Mouse (Mus musculus): ENCODE measurements around the gene Tango2. TPM values are rescaled to one million over a fixed set of nuclear protein-coding genes. Genes with fewer than 3 reads are reported as not detected.

The Tango2 gene
- polyA plus RNA-seq, 1 experiment: 22.2 TPM

DNA sequence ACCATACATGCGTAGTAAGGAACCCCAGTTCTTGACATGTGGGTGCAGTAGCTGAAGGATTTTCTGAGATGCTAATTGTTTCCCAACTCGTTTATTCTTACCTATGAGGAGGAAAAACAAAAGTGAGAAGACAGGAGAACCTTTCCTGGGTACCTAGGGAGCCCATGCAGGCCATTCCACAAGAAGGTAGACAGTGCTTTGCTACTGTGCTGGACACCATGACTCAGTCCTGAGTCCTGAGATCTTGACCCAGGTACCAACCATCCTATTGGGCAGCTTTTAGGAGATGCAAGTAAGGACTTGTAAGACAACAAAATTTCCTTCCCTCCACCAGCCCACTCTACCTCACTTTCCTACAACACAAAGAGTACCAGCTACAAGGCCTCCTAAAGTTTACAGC is 89.7 kb downstream of the Tango2 start, which contains the start of gene Gm49776:
Gene Gm49776, minus strand, starts transcription at position 101 of the 400 bp plus-strand sequence.
- no peak within 1 kb of the TSS for H3K4me2 ChIP-seq (ENCODE audit: low read depth)
- TF ChIP-seq POLR2A (IDR thresholded peaks at IDR 0.05; ENCODE audit: insufficient read length, low read depth) (no peak), USF1 (IDR thresholded peaks at IDR 0.05; ENCODE audit: low read depth) (no peak), CEBPB (IDR thresholded peaks at IDR 0.05; ENCODE audit: insufficient read depth, poor library complexity, severe bottlenecking) (no peak), E2F4 (IDR thresholded peaks at IDR 0.05; ENCODE audit: insufficient read depth) (no peak), MYOD1 (IDR thresholded peaks at IDR 0.05; ENCODE audit: control insufficient read depth in 1 of 3, insufficient read length in 2 of 3, low read depth in 2 of 3) (no peak), SRF (IDR thresholded peaks at IDR 0.05; ENCODE audit: control insufficient read depth, insufficient read length, low read depth) (no peak), TCF12 (IDR thresholded peaks at IDR 0.05; ENCODE audit: insufficient read depth, poor library complexity, severe bottlenecking) (no peak), MYOG (IDR thresholded peaks at IDR 0.05; ENCODE audit: control insufficient read depth in 1 of 3, insufficient read depth in 1 of 3, insufficient read length in 2 of 3, low read depth in 2 of 3) (no peak)
- H3K36me3 ChIP-seq (ENCODE audit: control insufficient read depth, insufficient read depth): peaks cover 70% of the 10 kb centered on the region
- H3ac ChIP-seq (ENCODE audit: control insufficient read depth, insufficient read length): no peak within 1 kb of the TSS
- no peaks in the 10 kb centered on the region for H3K27me3 ChIP-seq (ENCODE audit: control insufficient read depth, insufficient read depth, insufficient read length)
- peaks cover 3% of the 10 kb centered on the region for H3K79me2 ChIP-seq (ENCODE audit: control insufficient read depth, insufficient read depth)
- no peak within 1 kb of the TSS for H3K4me3 ChIP-seq

GRCm38 (mm10) chr16:18253866-18254265 is 94.0 kb downstream of the Tango2 start:
- TF ChIP-seq TCF3 (IDR thresholded peaks at IDR 0.05; ENCODE audit: insufficient read length, low read depth): no peak
- TF ChIP-seq POLR2A (IDR thresholded peaks at IDR 0.05; ENCODE audit: insufficient read length, low read depth): peak; percentile 27
- H3K79me2 ChIP-seq (ENCODE audit: control insufficient read depth, insufficient read depth): peaks cover 18% of the 10 kb centered on the region
- no peak overlapping the region for H3ac ChIP-seq (ENCODE audit: control insufficient read depth, insufficient read length)
- no peak overlapping the region for H3K4me3 ChIP-seq
- H3K4me2 ChIP-seq (ENCODE audit: low read depth): no peak overlapping the region
- peaks cover 48% of the 10 kb centered on the region for H3K36me3 ChIP-seq (ENCODE audit: control insufficient read depth, insufficient read depth)
- H3K27me3 ChIP-seq (ENCODE audit: control insufficient read depth, insufficient read depth, insufficient read length): no peaks in the 10 kb centered on the region

- peaks cover 23% of the 10 kb centered on the region for H3K79me2 ChIP-seq (ENCODE audit: control insufficient read depth, insufficient read depth)
- H3K4me3 ChIP-seq: no peak overlapping the region
- H3K36me3 ChIP-seq (ENCODE audit: control insufficient read depth, insufficient read depth): peaks cover 40% of the 10 kb centered on the region
- TF ChIP-seq TCF3 (IDR thresholded peaks at IDR 0.05; ENCODE audit: insufficient read length, low read depth) (no peak), TCF12 (IDR thresholded peaks at IDR 0.05; ENCODE audit: insufficient read depth, poor library complexity, severe bottlenecking) (no peak), POLR2AphosphoS2 (IDR thresholded peaks at IDR 0.05; ENCODE audit: insufficient read length, low read depth) (no peak), CEBPB (IDR thresholded peaks at IDR 0.05; ENCODE audit: insufficient read depth, poor library complexity, severe bottlenecking) (no peak), USF1 (IDR thresholded peaks at IDR 0.05; ENCODE audit: low read depth) (no peak), SRF (IDR thresholded peaks at IDR 0.05; ENCODE audit: control insufficient read depth, insufficient read length, low read depth) (no peak)
- no peaks in the 10 kb centered on the region for H3K27me3 ChIP-seq (ENCODE audit: control insufficient read depth, insufficient read depth, insufficient read length)
- no peak overlapping the region for H3ac ChIP-seq (ENCODE audit: control insufficient read depth, insufficient read length)
- no peak overlapping the region for H3K4me2 ChIP-seq (ENCODE audit: low read depth)
These were observed 95.2 kb downstream of the Tango2 start for GRCm38 (mm10) chr16:18252736-18253135.

GRCm38 (mm10) chr16:18250828-18251790 is 96.8 kb downstream of the Tango2 start:
- Histone ChIP-seq H3ac (ENCODE audit: control insufficient read depth, insufficient read length) (no peak overlapping the region), H3K27me3 (ENCODE audit: control insufficient read depth, insufficient read depth, insufficient read length) (no peaks in the 10 kb centered on the region), H3K36me3 (ENCODE audit: control insufficient read depth, insufficient read depth) (peaks cover 34% of the 10 kb centered on the region), H3K4me3 (peak overlapping the region; percentile 95), H3K4me2 (ENCODE audit: low read depth) (peak overlapping the region; percentile 65), H3K79me2 (ENCODE audit: control insufficient read depth, insufficient read depth) (peaks cover 39% of the 10 kb centered on the region)
- TF ChIP-seq CEBPB (IDR thresholded peaks at IDR 0.05; ENCODE audit: insufficient read depth, poor library complexity, severe bottlenecking): no peak
- peak; percentile 49 for TF ChIP-seq TCF3 (IDR thresholded peaks at IDR 0.05; ENCODE audit: insufficient read length, low read depth)
- peak; percentile 74 for TF ChIP-seq POLR2AphosphoS2 (IDR thresholded peaks at IDR 0.05; ENCODE audit: insufficient read length, low read depth)
- no peak for TF ChIP-seq USF1 (IDR thresholded peaks at IDR 0.05; ENCODE audit: low read depth)
- no peak for TF ChIP-seq E2F4 (IDR thresholded peaks at IDR 0.05; ENCODE audit: insufficient read depth)
- TF ChIP-seq MYOD1 (IDR thresholded peaks at IDR 0.05; ENCODE audit: control insufficient read depth in 1 of 3, insufficient read length in 2 of 3, low read depth in 2 of 3): peak in 2 of 3 experiments; percentile 75 to 77
- TF ChIP-seq POLR2A (IDR thresholded peaks at IDR 0.05; ENCODE audit: insufficient read length, low read depth): no peak
- peak; percentile 23 to 93 (median 75) for TF ChIP-seq MYOG (IDR thresholded peaks at IDR 0.05; ENCODE audit: control insufficient read depth in 1 of 3, insufficient read depth in 1 of 3, insufficient read length in 2 of 3, low read depth in 2 of 3)

Other genes starting within 250 kb of the Tango2 start
- gene Rtn4r, start 220.5 kb downstream of the Tango2 start, polyA plus RNA-seq (2012; fragmentation: generic; extraction: Trizol): 0.26 TPM
- not detected for gene Ccdc188, start 130.2 kb downstream of the Tango2 start, polyA plus RNA-seq (2012; fragmentation: generic; extraction: Trizol)
- 26.1 TPM for gene Zdhhc8, start 113.0 kb downstream of the Tango2 start, polyA plus RNA-seq (2012; fragmentation: generic; extraction: Trizol)
- 47.8 TPM for gene Trmt2a, start 99.4 kb downstream of the Tango2 start, polyA plus RNA-seq (2012; fragmentation: generic; extraction: Trizol)
- gene Ranbp1, start 99.4 kb downstream of the Tango2 start, polyA plus RNA-seq (2012; fragmentation: generic; extraction: Trizol): 150 TPM
- gene Gm49776, start 89.8 kb downstream of the Tango2 start, polyA plus RNA-seq (2012; fragmentation: generic; extraction: Trizol): 0.08 TPM
- gene Dgcr8, start 58.9 kb downstream of the Tango2 start, polyA plus RNA-seq (2012; fragmentation: generic; extraction: Trizol): 11.9 TPM
- gene Arvcf, start 79 bp upstream of the Tango2 start, polyA plus RNA-seq (2012; fragmentation: generic; extraction: Trizol): 7.6 TPM
- 21.3 TPM for gene Txnrd2, start 78.3 kb upstream of the Tango2 start, polyA plus RNA-seq (2012; fragmentation: generic; extraction: Trizol)
- gene Comt, start 78.7 kb upstream of the Tango2 start, polyA plus RNA-seq (2012; fragmentation: generic; extraction: Trizol): 93.6 TPM
- 6.6 TPM for gene Gnb1l, start 150.6 kb upstream of the Tango2 start, polyA plus RNA-seq (2012; fragmentation: generic; extraction: Trizol)
- gene Rtl10, start 150.8 kb upstream of the Tango2 start, polyA plus RNA-seq (2012; fragmentation: generic; extraction: Trizol): 2.7 TPM
- 16.9 TPM for gene Tbx1, start 242.6 kb upstream of the Tango2 start, polyA plus RNA-seq (2012; fragmentation: generic; extraction: Trizol)